Mouse (Mus musculus) right cerebral cortex, postnatal 25 days (tissue): ENCODE data around the gene Cdkal1.

Experiments
- DNase-seq: peaks from one replicate; pipeline ENCODE4 v3.0.0; 2022

Cdkal1 gene

DNA sequence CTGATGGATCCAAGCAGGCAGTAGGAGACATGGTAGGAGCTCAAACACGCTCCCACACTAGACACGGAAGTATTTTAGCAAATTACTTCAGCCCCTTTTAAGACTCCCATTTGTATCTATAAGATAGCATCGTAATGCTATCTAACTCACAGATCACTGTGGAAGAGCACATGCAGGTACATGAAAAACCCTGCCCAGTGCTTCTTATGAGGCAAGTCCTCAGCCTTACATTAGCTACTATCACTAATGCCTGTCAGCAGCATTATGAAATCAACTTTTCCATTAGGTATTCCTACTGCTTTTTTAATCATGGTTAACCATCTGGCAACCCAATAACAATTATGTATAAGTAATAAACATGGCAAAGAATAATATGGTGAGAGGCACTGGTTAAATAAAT, 47.5 kb downstream of the Cdkal1 start:
- no peak for DNase-seq

DNA sequence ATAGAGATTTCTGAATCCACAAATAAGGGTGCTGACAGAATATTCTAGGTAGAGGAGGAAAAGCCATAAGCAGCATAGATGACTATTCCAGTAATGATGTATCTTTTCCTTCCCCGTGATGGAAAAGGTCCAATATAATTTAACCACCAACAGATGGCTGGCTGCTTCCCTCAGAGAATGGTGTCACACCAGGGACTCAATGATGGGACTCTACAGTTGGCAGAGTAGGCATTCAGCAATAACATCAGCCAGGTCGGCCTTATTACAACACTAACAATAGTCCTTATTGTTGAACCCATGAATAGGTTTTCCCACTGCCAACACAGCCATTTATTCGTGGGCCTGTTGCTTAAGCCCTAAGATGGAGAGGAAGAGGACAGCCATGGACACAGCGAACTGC, 48.6 kb downstream of the Cdkal1 start:
- no peak for DNase-seq

DNA sequence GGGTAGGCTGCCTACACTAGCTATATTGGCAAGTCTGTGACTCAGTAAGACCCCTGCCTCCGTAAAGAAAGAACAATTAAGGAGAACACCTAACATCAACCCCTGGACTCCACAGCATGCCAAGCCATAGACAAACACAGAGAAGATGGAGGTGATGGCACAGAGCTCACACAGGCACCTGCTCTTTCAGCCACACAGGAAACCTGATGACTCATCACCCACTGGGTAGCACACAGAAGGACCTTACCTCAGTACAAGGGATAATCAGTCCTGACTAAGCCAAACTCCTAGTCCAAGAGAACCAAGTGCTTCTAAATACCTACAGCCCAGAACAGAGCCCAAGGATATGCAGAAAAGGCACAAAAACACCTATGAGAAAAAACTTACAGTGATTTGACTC, 50.2 kb downstream of the Cdkal1 start:
- DNase-seq: no peak

GRCm38 (mm10) chr13:29804034-29804433, 51.4 kb downstream of the Cdkal1 start:
- DNase-seq: no peak

DNA sequence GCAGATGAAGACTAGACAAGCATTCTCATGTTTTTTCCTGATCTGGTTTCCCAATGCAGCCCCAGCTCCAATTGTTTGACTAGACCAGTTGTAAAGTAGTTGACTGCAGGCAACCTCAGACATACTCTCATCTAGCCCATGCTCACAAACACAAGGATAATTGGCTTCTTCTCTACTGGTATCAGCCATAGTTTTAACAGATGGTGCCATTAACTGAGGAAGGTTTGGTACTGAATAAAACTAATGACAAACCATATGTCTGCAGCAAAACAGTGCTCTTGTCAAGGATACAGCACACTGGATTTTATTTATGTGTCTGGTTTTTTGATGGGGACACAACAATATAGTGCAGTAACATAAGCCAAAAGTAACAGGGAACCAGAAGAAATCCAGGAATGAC, 52.8 kb downstream of the Cdkal1 start:
- DNase-seq: no peak

GRCm38 (mm10) chr13:29800078-29800477, 55.4 kb downstream of the Cdkal1 start:
- DNase-seq: no peak

DNA sequence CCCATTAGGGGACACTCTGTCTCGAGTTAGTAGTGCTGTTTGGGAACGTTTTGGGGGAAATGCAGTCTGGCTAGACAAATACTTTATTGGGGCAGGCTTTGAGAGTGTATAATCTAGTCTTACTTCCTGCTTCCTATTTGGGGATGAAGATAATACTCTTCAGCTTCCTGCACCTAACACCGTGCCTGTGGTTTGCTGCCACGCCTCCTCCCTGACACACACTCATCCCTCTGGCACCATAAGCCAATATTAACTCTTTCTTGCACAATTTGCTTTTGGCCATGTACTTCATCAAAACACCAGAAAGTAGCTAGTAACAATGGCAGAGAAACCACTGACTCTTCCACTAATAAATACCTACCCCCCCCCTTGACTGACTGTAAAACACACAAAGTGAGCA, 63.4 kb downstream of the Cdkal1 start:
- no peak for DNase-seq

GRCm38 (mm10) chr13:29791439-29791838, 64.0 kb downstream of the Cdkal1 start:
- DNase-seq: no peak

DNA sequence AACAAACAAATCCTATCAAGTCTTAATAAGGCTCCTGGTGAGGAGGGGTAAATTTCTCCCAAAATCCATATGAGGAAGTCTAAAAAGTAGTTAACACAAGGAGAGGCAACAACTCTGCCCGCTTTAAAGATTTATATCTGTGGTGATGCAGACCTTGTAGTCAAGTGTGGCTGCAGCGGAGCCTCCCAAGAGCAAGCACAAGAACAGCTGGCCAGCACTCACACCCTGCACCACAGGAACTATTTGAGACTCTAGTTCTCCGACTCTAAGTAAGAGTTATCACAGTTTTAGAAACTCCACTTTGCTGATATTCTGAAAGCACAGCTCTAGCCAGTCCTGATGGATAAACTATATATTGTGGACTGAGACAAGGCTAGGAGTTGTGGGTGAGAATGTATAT, 68.5 kb downstream of the Cdkal1 start:
- DNase-seq: no peak

- no peak for DNase-seq
These were observed 70.6 kb downstream of the Cdkal1 start for GRCm38 (mm10) chr13:29784894-29785293.

DNA sequence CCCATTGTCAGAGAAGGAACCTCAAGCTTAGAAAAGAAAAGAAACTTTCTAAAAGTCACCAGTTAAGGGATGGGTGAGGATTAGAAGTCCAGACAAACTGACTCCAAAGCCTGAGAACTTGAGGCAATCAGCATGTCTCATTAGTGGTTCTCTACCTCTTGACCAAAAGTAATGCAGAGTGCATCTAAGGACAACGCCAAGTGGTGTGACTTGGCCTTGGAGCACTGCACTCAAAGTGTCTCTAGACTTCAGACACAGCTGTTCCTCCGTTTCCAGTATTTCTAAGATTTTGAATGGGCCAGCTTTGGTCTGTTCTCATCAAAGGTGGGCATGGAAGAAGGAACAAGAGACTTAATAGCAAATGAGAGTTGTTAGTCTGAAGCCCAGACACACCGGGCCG, 74.1 kb downstream of the Cdkal1 start:
- no peak for DNase-seq

GRCm38 (mm10) chr13:29780713-29781112, 74.8 kb downstream of the Cdkal1 start:
- no peak for DNase-seq

DNA sequence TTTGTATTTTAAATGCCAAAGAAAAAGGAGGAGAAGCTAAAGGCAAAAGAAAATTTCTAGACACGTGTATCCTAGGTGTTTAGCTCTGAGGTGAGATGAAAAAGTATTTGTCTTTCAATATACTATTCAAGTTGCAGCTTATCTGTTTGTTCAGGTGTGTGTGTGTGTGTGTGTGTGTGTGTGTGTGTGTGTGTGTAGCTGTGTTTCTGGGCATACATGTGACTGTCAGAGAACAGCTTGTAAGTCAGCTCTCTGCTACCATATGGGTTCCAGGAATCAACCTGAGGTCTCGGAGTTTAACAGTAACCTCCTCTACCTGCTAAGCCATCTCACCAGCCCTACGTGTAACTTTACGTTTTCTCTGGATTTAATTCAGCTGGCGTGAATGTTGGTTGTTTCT, 76.0 kb downstream of the Cdkal1 start:
- DNase-seq: no peak

GRCm38 (mm10) chr13:29779116-29779515, 76.4 kb downstream of the Cdkal1 start:
- DNase-seq: no peak

DNA sequence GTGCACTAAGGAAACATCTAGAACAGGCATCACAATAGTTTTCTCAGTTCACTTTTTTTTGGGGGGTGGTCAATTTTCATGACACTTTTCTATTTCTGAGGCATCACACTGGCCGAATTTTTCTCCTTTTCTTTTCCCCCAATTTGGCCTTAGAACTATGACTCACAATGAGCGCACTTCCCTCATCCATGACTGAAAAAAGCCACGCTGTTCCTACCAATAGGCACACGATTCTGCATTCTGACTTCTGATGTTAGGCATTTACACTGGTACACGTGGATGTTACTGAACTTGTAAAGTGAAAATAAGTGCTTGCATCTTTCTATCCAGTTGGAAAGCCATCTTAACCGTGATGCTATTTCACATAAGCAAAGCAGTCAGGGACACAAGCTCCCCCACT, 77.3 kb downstream of the Cdkal1 start:
- DNase-seq: no peak

DNA sequence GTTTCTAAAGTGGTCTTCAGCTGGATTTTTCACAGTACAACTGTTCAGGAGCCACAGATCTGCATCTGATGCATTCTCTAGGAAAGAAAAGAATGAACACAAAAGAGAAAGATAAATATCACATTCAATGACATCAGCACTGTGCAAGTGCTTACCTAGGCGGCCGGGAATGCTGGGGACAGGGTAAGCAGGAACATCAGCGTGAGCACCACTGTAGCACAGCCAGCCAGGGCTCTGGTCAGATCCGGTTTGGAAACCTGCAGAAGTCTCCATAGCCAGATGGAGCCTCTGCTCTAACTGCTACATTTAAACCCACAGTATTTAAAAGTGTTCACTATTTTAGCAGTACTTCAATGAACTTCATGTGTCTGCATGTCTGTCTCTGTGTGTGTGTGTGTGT, 78.2 kb downstream of the Cdkal1 start:
- no peak for DNase-seq

- no peak for DNase-seq
These were observed 79.8 kb downstream of the Cdkal1 start for GRCm38 (mm10) chr13:29775603-29776230.

- DNase-seq: no peak
These were observed 81.9 kb downstream of the Cdkal1 start for GRCm38 (mm10) chr13:29773563-29773962.

GRCm38 (mm10) chr13:29772970-29773369, 82.5 kb downstream of the Cdkal1 start:
- no peak for DNase-seq

DNA sequence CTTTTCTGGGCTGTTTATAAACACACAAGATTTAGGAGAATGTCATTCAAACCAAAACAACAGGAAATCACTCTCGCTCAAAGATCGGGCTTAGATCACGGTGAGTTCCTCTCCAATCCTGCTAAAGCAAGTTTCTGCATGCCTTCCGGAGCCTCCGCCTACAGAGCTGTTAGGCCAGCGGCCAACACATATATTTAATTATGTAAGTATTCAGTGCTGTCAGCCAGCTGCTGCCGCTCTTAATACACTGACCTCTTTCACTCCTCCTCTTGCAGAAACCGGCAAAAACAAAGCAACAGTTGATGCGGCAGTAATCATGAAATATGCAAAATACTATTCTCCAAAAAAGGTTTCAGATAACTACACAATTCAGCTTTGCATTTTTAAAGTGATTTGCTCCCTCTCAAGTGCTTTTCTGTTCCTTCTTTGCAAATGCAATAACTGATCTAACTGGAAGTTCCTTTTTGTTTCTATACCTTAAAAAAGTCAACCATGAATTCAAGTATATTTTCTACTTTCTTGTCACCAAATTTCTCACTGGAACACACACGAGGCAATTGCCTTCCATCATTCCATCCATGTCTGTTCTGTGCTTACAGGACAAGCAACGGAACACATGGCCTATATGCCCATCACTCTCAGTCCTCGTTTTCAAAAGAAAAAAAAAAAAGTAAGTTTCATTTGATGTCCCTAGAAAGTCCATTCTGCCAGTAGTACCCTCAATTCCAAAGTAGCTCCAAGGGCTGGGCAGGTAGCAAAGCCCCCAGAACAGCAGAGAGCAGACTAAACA, 85.6 kb downstream of the Cdkal1 start:
- DNase-seq: peak; percentile 48

GRCm38 (mm10) chr13:29768104-29768503, 87.4 kb downstream of the Cdkal1 start:
- no peak for DNase-seq

GRCm38 (mm10) chr13:29767587-29767986, 87.9 kb downstream of the Cdkal1 start:
- DNase-seq: no peak

DNA sequence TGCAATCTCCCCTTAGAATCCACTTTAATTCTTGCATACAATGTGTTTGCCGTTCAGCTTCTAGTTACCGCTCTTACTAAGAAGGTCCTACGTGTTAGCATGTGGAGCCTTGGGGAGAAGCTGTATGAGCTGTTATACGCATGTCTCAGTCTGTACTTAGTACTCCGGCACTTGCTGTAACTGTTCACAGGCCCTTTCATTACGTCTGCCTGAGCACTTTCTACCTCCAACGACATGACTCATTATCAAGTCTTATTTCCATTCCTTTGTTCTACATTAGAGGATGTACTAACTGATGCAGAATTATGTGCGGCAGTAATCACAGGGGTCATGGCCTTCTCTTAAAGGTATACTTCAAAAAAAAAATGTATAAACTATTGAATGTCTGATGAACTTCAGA, 89.1 kb downstream of the Cdkal1 start:
- no peak for DNase-seq

DNA sequence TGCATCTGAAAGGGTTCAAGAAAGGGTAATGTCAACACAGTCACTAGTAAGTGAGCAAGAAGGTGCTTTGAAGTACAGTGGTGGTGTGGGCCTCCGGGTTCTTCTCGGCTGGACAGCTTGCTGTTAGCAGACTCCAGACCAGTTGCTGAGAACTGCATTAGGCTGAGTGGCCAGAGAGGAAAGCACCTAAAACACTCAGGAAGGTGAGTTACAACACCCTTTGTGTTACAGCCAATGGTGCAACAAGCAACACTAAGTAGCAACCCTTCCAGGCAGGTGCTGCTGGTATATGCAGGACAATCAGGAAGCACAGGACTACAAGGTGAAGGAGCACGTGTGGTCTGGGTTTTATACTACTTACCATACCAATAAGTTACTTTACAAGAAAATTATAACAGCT, 90.2 kb downstream of the Cdkal1 start:
- no peak for DNase-seq
